Mouse (Mus musculus) cerebellum, adult 18-20 months (tissue): ENCODE results near the gene Myl12a.
"Not testable (repeated sequence)": the region's sequence is repeated elsewhere in the genome, so short reads cannot be mapped to it uniquely, and the experiment has no call there.

Experiments used
- DNase-seq, 2 experiments: peaks; one replicate each; pipeline ENCODE4 v3.0.0; 2021

Myl12a gene

DNA sequence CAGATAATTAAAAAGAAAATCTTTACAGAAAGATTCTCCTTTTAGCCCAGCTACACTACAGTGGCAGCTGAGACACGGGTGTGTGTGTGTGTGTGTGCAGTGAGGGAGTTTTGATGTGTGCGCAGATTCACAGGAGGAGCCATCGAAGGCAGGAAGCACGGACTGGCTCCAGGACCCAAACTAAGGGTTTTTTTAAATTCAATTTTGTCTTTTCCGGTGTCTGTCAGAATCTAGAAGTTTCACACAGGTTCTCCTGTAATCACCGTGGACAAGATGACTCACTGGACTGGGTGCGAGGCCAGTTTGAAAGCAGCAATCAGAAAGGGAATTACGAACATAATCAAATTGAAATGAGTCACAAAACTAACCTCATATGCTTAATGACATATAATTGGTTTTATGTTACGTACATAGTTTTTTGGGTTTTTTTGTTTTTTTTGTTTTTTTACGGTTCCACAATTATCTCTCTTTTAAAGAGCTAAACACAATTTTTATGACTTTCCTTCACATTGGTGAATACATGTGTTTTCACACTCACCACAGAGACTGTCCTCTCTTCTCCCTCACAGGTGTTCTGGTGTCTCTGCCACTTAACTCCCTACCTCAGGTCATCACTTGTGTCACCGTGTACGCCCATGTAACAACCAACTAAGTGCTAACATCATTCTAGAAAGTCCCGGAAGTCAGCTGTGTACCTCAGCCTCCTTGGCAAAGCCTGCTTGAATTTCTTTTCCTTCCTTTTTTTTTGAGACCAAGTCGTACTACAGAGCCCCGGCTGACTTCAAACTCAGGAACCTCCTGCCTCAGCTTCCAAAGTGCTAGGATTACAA is 15.6 kb downstream of the Myl12a start:
- no peak for DNase-seq

DNA sequence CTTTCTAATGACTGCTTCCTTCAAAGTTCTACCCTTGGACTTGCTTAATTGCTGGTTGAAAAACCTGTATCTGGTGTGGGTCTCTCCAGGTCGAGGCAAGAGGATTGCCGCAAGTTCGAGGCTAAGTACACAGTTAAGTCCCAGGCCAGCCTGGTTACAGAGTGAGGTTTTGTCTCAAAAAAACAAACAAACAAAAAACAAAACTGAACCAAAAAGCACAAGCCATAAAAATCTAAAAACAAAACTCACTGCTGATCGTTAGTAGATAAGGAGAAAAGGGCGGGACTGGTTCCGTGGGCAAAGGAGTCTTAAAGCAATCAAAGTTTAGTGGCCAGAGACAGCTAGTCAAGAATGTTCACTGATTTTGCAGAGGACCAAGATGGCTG is 16.3 kb downstream of the Myl12a start:
- no peak for DNase-seq

DNA sequence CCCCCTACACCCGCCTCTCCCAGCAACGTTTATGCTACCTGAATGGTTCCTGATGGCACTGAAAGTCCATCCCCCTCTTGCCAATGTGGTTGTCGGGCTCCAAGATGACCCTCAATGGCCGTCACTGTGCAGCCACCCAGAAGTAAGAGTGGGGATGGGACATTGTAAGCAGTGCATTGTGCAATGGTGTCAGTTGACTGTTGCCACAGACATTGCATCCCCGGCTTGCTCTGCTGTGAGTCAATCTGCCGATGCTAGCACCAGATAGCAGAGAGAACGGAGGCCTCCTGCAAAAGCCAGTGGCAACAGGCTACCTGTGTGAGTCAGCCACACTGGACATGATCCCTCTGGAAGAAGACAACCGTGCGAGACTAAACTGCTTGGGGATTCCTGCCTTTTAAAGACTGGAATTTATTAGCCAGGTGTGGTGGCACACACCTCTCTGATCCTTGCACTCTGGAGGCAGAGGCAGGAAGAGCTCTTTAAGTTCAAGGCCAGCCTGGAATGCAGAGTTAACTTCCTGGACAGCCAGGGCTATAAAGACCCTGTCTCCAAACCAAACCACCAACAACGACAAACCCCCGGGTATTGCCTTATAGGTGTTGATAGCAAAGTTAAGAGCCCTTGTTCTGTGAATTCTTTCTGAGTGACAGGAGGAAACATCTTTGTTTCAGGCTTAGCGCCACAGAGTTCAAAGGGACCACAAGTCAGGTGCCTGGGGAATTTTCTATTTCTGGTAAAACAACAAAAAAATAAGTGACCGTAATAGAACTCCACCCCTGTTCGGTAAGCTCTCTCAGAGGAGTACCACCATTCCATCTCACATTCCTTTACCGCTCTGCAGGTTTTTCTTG is 16.9 kb downstream of the Myl12a start:
- DNase-seq = no peak

DNA sequence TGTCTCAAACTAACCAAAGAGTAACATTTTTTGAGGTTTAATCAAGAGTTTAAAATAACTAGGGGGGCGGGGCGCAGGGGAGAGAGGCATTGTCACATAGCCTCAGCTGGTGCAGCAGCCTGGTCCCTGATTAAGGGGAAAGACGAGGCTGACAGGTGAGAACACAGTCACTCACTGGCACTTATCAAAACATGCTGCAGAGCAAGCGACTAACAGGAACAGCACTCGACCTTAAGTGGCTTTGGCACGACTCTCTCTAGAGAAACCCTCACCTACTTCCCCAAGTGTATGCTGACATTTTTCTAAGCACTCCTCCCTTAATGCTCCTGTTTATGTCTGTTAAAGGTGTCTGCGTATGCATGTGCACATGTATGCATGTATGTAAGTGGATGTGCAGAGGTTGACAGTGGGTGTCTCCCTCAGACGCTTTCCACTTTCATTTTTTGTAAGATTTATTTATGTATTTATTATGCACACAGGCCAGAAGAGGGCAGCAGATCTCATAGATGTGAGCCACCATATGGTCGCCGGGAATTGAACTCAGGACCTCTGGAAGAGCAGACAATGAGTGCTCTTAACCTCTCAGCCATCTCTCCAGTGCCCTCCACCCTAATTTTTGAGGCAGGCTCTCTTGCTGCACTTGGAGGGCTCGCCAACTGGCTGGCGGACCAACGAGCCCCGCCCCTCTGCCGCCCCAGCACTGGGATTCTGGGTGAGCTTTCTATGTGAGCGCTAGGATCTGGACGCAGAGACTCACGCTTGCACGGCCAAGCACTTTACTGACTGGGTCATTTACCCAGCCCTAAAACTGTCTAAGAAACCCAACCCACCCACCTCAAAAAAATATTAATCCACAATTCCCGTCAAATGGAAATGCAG is 23.1 kb downstream of the Myl12a start:
- DNase-seq = no peak

GRCm38 (mm10) chr17:70977799-70978198 is 24.9 kb downstream of the Myl12a start:
- DNase-seq = no peak

DNA sequence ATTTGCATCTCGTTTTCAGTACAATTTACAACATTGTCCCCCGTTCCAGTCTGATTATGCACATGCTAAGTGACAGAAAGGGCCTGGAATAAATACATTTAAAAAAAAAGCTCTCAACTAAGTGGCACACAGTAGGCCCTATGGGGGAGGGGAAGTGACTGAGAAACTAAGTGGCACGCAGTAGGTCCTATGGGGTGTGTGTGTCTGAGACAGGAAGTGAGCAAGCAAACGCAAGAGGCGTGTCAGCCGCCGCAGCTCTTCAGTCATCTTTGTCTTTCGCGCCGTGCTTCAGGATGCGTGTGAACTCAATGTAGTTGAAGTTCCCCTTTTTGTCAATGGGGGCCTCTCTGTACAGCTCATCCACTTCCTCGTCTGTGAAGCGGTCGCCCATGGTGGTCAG is 28.6 kb downstream of the Myl12a start:
- not testable (repeated sequence) for DNase-seq

DNA sequence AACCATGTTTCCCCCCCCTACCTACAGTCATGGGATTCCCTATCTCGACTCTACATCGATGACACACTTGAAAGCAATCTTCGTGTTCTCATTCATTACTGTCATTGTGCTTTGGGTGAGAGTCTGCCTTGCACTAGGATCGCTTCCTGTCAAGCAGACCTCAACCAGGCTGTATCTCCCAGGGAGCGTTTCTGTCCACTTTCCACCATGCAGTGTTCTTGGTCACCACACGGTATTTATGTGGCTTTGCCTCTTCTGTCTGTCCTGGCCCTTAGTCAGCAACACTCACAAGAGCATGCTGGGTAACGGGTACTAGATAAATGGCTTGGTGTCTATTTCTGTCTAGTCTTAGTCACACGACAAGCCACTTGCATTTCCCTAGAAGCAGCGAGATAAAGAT is 29.3 kb downstream of the Myl12a start:
- no peak for DNase-seq

- no peak for DNase-seq
Observed at GRCm38 (mm10) chr17:70971206-70971605, 31.5 kb downstream of the Myl12a start.

DNA sequence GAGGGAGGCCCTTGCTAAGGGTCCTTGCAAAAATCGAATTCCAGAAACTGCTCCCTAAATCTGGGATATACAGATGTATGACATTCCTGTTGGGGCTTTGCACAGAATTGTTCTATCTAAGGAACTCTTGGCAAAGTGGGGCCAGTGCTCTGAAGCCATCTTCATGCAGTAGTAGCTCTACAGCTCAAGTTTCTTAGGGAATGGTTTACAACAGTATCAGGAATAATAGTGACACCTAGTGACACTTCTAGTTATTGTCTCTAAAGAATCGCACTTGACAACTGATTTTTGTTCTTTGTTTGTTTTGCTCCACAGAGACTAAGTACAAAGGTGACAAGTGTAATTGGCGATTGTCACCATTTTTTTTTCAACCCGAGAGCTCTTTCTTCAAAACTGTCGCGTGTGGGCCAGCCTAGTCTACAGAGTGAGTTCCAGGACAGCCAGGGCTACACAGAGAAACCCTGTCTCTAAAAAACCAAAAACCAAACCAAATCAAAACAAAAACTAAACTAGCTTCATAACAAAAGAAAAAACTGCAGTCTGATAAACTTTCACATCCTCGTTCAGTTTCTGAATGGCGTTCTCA is 34.0 kb downstream of the Myl12a start:
- DNase-seq = no peak

DNA sequence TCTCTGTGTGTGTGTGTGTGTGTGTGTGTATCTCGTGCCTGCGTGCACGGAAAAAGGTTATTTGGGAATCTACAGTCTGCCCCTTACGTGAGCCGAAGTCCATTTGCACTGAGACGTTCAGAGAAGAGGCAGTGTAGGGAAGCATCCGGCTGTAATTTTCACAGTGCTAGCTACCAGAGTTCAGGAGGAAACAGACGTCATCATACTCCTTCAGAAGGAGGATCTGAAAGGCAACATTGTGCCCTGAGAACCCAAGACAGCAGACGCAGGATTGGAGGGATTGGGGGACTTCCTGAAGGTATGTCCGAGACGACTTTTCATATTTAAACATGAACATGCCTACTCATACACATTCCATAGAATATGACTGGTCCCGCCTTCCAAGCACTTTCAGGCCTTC is 35.0 kb downstream of the Myl12a start:
- DNase-seq = no peak

GRCm38 (mm10) chr17:70967191-70967590 is 35.5 kb downstream of the Myl12a start:
- DNase-seq = no peak

DNA sequence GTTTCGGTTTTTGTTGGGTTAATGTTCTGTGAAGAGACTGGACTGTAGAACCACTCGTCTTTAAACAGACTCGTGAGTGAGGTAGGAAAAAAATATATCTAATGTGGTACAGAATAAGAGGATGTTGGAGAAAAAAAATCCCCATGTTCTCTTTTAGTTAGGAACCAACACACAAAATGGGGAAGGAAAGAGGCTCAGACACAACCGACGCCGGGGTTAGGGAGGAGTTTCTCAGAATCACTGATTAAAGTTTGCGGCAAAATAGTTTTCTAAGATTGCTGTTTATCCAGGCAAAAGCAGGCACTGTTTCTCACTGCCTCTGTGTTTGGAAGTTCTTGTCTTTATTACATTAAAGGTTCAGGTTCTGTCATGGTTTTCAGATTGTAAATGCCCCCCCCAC is 36.6 kb downstream of the Myl12a start:
- DNase-seq = no peak

- no peak for DNase-seq
Observed at GRCm38 (mm10) chr17:70965281-70965680, 37.4 kb downstream of the Myl12a start.

DNA sequence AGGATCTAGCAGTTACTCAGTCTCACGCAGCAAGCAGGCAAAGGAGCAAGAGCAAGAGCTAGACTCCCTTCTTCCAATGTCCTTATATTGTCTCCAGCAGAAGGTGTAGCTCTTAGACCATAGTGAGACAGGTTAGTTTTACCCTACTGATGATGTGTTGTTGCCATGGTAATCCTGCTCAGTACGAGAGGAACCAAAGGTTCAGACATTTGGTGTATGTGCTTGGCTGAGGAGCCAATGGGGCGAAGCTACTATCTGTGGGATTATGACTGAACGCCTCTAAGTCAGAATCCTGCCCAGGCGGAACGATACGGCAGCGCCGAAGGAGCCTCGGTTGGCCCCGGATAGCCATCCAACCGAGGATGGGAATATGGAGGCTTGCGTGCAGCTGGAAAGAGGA is 39.1 kb downstream of the Myl12a start:
- DNase-seq = peak; percentile 81 to 88

- no peak for DNase-seq
Observed at GRCm38 (mm10) chr17:70951266-70951665, 51.4 kb downstream of the Myl12a start.

GRCm38 (mm10) chr17:70949171-70949570 is 53.5 kb downstream of the Myl12a start:
- DNase-seq = no peak

DNA sequence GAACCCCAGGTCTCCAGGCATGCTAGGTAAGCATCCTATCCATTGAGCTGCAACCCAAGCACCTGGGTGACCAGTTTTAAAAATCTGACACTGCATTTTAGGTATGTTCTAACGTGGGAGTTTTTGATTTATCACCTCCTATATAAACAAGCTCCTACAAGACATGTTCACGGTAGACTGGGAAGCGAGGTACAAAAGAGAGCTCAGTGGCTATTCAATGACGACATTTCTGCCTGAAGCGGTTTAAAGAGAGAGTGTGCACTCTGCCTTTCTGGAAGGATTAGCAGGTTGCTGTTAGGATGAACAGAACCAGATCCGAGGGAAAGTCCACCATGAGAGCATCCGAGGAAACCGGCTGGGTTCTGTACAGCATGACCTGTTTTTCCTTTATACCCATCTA is 54.0 kb downstream of the Myl12a start:
- DNase-seq = no peak

DNA sequence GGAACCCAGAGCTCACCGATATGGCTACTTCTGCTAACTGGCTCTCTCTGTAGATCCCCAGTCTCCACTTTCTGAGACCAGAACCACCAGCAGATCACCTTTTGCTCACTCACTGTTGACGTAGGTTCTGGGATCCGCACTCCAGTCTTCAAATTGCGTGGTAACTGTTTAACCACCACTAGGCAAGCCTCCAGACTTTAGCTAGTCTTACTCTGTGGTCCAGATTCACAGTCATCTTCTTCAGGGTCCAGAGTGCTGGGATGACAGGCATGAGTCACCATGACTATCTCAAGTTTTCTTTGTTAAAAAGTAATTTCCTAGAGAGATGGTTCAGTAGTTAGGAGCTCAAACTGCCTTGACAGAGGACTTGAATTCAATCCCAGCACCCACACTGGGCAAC is 58.9 kb downstream of the Myl12a start:
- DNase-seq = no peak
